Mouse (Mus musculus): ENCODE results near the gene Vmn2r2.

DNA sequence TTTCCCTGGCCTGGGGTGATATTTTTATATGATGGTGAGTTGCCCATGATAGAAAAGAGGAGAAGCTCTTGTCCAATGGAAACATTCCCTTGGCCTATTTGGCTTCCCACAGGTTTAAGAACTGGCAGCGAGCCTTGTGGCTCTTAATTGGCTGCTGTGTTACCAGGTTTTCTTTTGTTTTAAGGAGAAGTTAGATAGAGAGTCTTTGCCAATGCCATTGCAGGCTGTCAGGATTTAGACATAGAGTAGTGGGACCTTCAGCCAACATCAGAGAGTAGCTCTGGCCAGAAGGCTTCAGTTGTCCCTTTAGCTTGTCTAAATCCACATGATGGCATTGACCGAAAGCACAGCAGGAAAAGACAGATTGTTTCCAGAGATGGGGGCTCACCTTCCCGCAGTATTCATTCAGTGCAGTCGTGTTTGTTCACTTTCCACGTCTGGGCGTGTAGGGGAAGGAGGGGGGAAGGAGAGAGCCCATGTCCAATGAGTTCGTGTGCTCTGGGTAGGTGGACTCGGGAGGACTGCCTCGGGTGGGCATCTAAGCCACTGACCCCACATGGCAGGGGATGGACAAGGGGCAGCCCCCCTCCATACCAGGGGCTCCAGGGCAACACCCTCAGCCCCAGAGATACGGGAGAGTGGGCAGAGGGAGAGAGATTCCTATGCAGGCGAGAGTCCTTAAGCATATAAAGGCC lies 28.2 kb downstream of the Vmn2r2 start:
- TF ChIP-seq HCFC1 (IDR thresholded peaks at IDR 0.05; ENCODE audit: borderline replicate concordance, insufficient read depth, low read length) (no peak), CHD2 (IDR thresholded peaks at IDR 0.05; ENCODE audit: low read depth, low read length) (no peak), ZC3H11A (IDR thresholded peaks at IDR 0.05; ENCODE audit: borderline replicate concordance, low read depth, low read length) (no peak), ZNF384 (IDR thresholded peaks at IDR 0.05; ENCODE audit: low read depth, low read length) (no peak), MAFK (IDR thresholded peaks at IDR 0.05; ENCODE audit: insufficient read depth, low read depth, low read length) (no peak)
